Mouse (Mus musculus): ENCODE results near the gene Prr3.
"Not testable (repeated sequence)": the region's sequence is repeated elsewhere in the genome, so short reads cannot be mapped to it uniquely, and the experiment has no call there.

Gene Prr3

DNA sequence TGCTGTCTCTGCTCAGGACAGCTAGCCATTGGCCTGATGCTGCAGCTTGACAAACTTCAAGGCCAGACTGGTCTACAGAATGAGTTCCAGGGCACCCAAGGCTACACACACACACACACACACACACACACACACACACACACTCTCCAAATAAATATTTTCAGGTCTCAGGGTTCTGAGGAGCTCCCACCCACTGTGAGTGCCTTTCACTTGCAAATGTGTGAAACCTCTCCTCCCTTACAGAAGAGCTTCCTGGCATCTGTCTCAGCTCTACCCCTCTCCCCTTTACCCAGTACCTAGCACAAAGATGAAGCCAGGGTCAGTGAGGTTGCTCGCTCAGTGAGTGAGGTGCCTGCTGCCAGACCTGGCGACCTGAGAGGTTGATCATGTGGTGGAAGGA, 40.9 kb downstream of the Prr3 start:
- DNase-seq (ENCODE audit: extremely low read depth, insufficient read length, low spot score), result no peak

GRCm38 (mm10) chr17:35937700-35938348, 42.2 kb downstream of the Prr3 start:
- DNase-seq (ENCODE audit: extremely low read depth, insufficient read length, low spot score), result no peak

DNA sequence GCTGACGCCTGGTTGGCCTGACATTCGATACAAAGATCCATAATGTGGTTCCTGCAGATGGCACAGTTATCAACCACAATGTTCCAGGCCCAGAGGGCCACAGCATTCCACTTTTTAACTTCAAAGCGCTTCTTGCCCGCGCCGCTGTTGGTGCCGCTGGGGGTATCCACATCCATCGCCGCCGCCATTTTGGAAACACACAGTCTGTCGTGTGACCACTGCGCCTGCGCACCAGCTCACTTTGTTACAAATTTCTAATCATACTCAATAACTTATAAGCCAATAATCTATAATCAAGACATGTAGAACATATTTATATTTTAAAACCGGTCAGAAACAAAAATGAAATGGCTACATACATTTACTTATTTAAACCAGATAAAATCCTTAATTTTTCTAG, 44.3 kb downstream of the Prr3 start:
- DNase-seq (ENCODE audit: extremely low read depth, insufficient read length, low spot score), result not testable (repeated sequence)

- DNase-seq (ENCODE audit: extremely low read depth, insufficient read length, low spot score), result no peak
These were observed 47.4 kb downstream of the Prr3 start for GRCm38 (mm10) chr17:35932608-35933007.

DNA sequence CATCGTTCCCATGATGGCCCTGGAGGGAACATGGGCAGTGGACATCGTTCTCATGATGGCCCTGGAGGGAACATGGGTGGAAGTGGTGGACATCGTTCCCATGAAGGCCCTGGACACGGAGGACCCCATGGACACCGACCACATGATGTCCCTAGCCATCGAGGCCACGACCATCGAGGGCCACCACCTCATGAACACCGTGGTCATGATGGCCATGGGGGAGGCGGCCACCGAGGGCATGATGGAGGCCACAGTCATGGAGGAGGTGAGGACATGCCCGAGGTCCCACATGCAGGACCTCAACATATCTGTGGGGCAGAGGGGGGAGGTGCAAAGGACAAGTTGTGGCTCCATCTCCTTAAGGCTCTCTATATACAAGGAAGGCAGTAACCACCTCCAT, 49.4 kb downstream of the Prr3 start:
- no peak for DNase-seq (ENCODE audit: extremely low read depth, insufficient read length, low spot score)

- no peak for DNase-seq (ENCODE audit: extremely low read depth, insufficient read length, low spot score)
These were observed 50.5 kb downstream of the Prr3 start for GRCm38 (mm10) chr17:35929534-35929933.

DNA sequence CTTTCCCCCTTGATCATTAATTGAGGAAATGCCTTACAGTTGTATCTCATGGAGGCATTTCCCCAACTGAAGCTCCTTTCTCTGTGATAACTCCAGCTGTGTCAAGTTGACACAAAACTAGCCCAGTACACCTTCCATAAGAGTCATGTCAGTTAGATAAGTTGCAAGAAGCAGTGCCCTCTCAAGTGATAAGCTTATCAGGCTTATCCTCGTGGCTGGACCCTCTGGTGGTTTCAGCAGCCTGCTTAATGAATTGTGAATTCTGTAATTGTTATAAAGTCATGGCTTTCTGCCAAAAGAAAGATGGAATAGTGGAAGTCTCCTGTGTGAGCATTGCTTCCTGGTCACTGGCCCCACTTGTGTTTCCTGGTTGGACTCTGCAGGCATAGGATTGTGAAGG, 52.6 kb downstream of the Prr3 start:
- no peak for DNase-seq (ENCODE audit: extremely low read depth, insufficient read length, low spot score)

DNA sequence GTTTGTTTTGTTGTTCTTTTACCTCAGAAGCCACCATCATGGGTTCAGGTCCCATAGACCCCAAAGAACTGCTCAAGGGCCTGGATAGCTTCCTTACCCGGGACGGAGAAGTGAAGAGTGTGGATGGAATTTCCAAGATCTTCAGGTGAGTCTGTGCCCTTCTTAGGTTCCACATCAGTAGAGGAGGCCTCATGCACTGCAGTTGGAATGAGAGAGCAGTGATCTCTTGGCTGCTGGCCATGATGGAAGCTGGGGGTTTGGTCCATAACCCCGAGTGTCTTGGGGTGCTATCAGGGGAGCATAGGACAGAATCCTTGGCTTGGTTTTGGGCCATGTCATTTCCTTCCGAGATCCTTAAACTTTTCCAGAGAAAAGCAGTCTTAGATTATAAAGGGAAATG, 56.8 kb downstream of the Prr3 start:
- no peak for DNase-seq (ENCODE audit: extremely low read depth, insufficient read length, low spot score)

- no peak for DNase-seq (ENCODE audit: extremely low read depth, insufficient read length, low spot score)
These were observed 57.5 kb downstream of the Prr3 start for GRCm38 (mm10) chr17:35922566-35922965.
